9 mouse cellular contexts compared by ENCODE assay signal in genomic region chr13:93143819-93144283, GRCm38 (mm10). TPM values are rescaled to one million over a fixed set of nuclear protein-coding genes. Genes with fewer than 3 reads are reported as not detected.
A peak's percentile ranks its signal among the peaks of the same experiment; 100 is the strongest.
DNase-seq lines count a peak whose midpoint lies in the region; ATAC-seq and TF ChIP-seq lines count a peak whose summit lies in the region.
"Had no signal": no experiment of that assay in that cellular context is flagged by ENCODE, and none has a peak within 500 bp of the region (broad histone marks: within the 10 kb centered on the region; RNA-seq: fewer than 3 reads in every experiment).

No protein-coding gene starts in this region.

- H3K4me1 ChIP-seq in kidney, postnatal 0 days (replicated peaks; ENCODE audit: insufficient read depth, low read length), result 0 out of 2 replicates have a peak, but pooled peaks cover 4% of the 10 kb centered on the region
- H3K4me1 ChIP-seq in cortical plate, adult 2 months (ENCODE audit: control insufficient read depth, insufficient read depth, low read length), result peaks cover 11% of the 10 kb centered on the region
- peaks cover 33% of the 10 kb centered on the region for H3K4me1 ChIP-seq in heart, embryonic 10.5 days
- H3K4me1 ChIP-seq in liver, embryonic 11.5 days (replicated peaks; ENCODE audit: control insufficient read depth, insufficient read depth, low read length), result no peaks in the 10 kb centered on the region; the same call in 1 of the 2 replicates
- H3K4me1 ChIP-seq in stomach, embryonic 14.5 days (ENCODE audit: control insufficient read depth, insufficient read depth, low read length), result 0 out of 2 replicates have a peak, but pooled peaks cover 4% of the 10 kb centered on the region

- no peaks in the 10 kb centered on the region for H3K9me3 ChIP-seq in kidney, postnatal 0 days (replicated peaks; ENCODE audit: low read length)
- no peaks in the 10 kb centered on the region for H3K9me3 ChIP-seq in heart, embryonic 10.5 days
- H3K9me3 ChIP-seq in liver, embryonic 11.5 days (ENCODE audit: control insufficient read depth, low read length), result no peaks in the 10 kb centered on the region
- no peaks in the 10 kb centered on the region for H3K9me3 ChIP-seq in stomach, embryonic 14.5 days (ENCODE audit: control insufficient read depth, low read depth, low read length)

- no peaks in the 10 kb centered on the region for H3K27me3 ChIP-seq in kidney, postnatal 0 days (ENCODE audit: insufficient read depth, low read length)
- H3K27me3 ChIP-seq in heart, embryonic 10.5 days (ENCODE audit: insufficient read depth, poor library complexity, severe bottlenecking), result no peaks in the 10 kb centered on the region
- H3K27me3 ChIP-seq in liver, embryonic 11.5 days (replicated peaks; ENCODE audit: control insufficient read depth, insufficient read depth, low read length), result no peaks in the 10 kb centered on the region
- no peaks in the 10 kb centered on the region for H3K27me3 ChIP-seq in stomach, embryonic 14.5 days (ENCODE audit: control insufficient read depth, insufficient read depth, low read length)
- H3K27me3 ChIP-seq: Patski had no signal

- DNase-seq in kidney, postnatal 0 days (ENCODE audit: low spot score), result peak; percentile 14
- no peak for DNase-seq in kidney, postnatal 14 days
- DNase-seq in heart, embryonic 10.5 days (ENCODE audit: low spot score), result peak; percentile 78
- DNase-seq in liver, embryonic 11.5 days (ENCODE audit: low spot score), result no peak
- DNase-seq in spleen, postnatal 10 days (ENCODE audit: low spot score in 2 of 2), result no peak
- no peak for DNase-seq in natural killer cell, adult 2 months (ENCODE audit: low spot score in 2 of 2)

- WGBS in kidney, postnatal 0 days, result 17% methylated on average over 11 of the region's 11 CpGs
- 18% methylated on average over 11 of the region's 11 CpGs for WGBS in heart, embryonic 10.5 days
- WGBS in liver, embryonic 11.5 days, result 44% methylated on average over 11 of the region's 11 CpGs
- 15% methylated on average over 11 of the region's 11 CpGs for WGBS in stomach, embryonic 14.5 days

- no peak for TF ChIP-seq CTCF in kidney, postnatal 0 days (IDR thresholded peaks at IDR 0.05; ENCODE audit: low read depth)
- no peak for TF ChIP-seq CTCF in cortical plate, adult 2 months (IDR thresholded peaks at IDR 0.05; ENCODE audit: extremely low read depth, insufficient read depth, low read length)

- ATAC-seq in kidney, postnatal 0 days (replicated peaks; ENCODE audit: low FRiP score, low read depth), result peak; percentile 70
- ATAC-seq in liver, embryonic 11.5 days (replicated peaks; ENCODE audit: low FRiP score), result 0 out of 2 replicates have a peak, but pooled peaks have one; percentile 14
- peak; percentile 73 for ATAC-seq in stomach, embryonic 14.5 days (ENCODE audit: insufficient number of reproducible peaks, insufficient read depth, low FRiP score, low read depth)
- ATAC-seq: Patski had no signal

- peak overlapping the region; percentile 52 for H3K9ac ChIP-seq in kidney, postnatal 0 days (ENCODE audit: low read depth, low read length)
- no peak overlapping the region for H3K9ac ChIP-seq in liver, embryonic 11.5 days (ENCODE audit: low read depth, low read length)
- peak overlapping the region; percentile 48; the same call in 1 of the 2 replicates for H3K9ac ChIP-seq in stomach, embryonic 14.5 days (replicated peaks; ENCODE audit: low read depth, low read length)

- no peaks in the 10 kb centered on the region for H3K36me3 ChIP-seq in kidney, postnatal 0 days (ENCODE audit: insufficient read depth, low read length)
- H3K36me3 ChIP-seq in heart, embryonic 10.5 days, result peaks cover 8% of the 10 kb centered on the region
- H3K36me3 ChIP-seq in liver, embryonic 11.5 days (ENCODE audit: control insufficient read depth, insufficient read depth, low read length), result peaks cover 2% of the 10 kb centered on the region; the same call in 1 of the 2 replicates
- peaks cover 8% of the 10 kb centered on the region for H3K36me3 ChIP-seq in stomach, embryonic 14.5 days (ENCODE audit: control insufficient read depth, insufficient read depth, low read length)

- H3K27ac ChIP-seq in kidney, postnatal 0 days, result 0 out of 2 replicates have a peak overlapping the region, but pooled peaks have one; percentile 66
- H3K27ac ChIP-seq in cortical plate, adult 2 months (ENCODE audit: insufficient read depth, low read length), result peak overlapping the region; percentile 12; the same call in 1 of the 2 replicates
- peak overlapping the region; percentile 88 for H3K27ac ChIP-seq in heart, embryonic 10.5 days
- H3K27ac ChIP-seq in liver, embryonic 11.5 days (ENCODE audit: low read depth, low read length), result no peak overlapping the region
- H3K27ac ChIP-seq in stomach, embryonic 14.5 days (ENCODE audit: low read length), result peak overlapping the region; percentile 80; the same call in 1 of the 2 replicates

- peak overlapping the region; percentile 50 for H3K4me3 ChIP-seq in kidney, postnatal 0 days (replicated peaks; ENCODE audit: low read depth, low read length)
- H3K4me3 ChIP-seq in cortical plate, adult 2 months (ENCODE audit: insufficient read depth, low read length), result peak overlapping the region; percentile 30
- peak overlapping the region; percentile 65 for H3K4me3 ChIP-seq in heart, embryonic 10.5 days
- peak overlapping the region; percentile 46 for H3K4me3 ChIP-seq in liver, embryonic 11.5 days (ENCODE audit: low read depth, low read length)
- H3K4me3 ChIP-seq in stomach, embryonic 14.5 days (ENCODE audit: low read depth, low read length), result peak overlapping the region; percentile 50

- TF ChIP-seq POLR2A in cortical plate, adult 2 months (IDR thresholded peaks at IDR 0.05; ENCODE audit: extremely low read depth, insufficient read depth, low read length), result no peak

- H3K4me2 ChIP-seq in kidney, postnatal 0 days (ENCODE audit: low read length), result peak overlapping the region; percentile 97
- peak overlapping the region; percentile 85 for H3K4me2 ChIP-seq in liver, embryonic 11.5 days
- peak overlapping the region; percentile 91 for H3K4me2 ChIP-seq in stomach, embryonic 14.5 days (replicated peaks; ENCODE audit: low read depth, low read length)

RNA-seq across cellular contexts. Expression of gene Cmya5, which starts 0.7 kb away (rescaled TPM):
- 0.03 and 0.07 TPM in 2 replicates for polyA plus RNA-seq in kidney, postnatal 0 days (2015; fragmentation: Nextera tagmentation; extraction: Ambion mirVana)
- 1.3 and 1.5 TPM in 2 replicates for polyA plus RNA-seq in cortical plate, adult 2 months (2012; rRNA removed)
- 1.4 and 2.5 TPM in 2 replicates for polyA plus RNA-seq in heart, embryonic 10.5 days (2016; fragmentation: Nextera tagmentation; extraction: Ambion mirVana)
- polyA plus RNA-seq in liver, embryonic 11.5 days (2014; fragmentation: Nextera tagmentation; extraction: Ambion mirVana), result 0.04 and 0.12 TPM in 2 replicates
- 0.32 and 0.41 TPM in 2 replicates for polyA plus RNA-seq in stomach, embryonic 14.5 days (2014; fragmentation: Nextera tagmentation; extraction: Ambion mirVana)
- polyA plus RNA-seq: Patski had no signal

RNA-seq across cellular contexts. Expression of gene Tent2, which starts 48.3 kb away (rescaled TPM):
- polyA plus RNA-seq in kidney, postnatal 0 days (2015; fragmentation: Nextera tagmentation; extraction: Ambion mirVana), result 46.6 and 48.4 TPM in 2 replicates
- polyA plus RNA-seq in cortical plate, adult 2 months (2012; rRNA removed), result 32.5 and 32.7 TPM in 2 replicates
- polyA plus RNA-seq in heart, embryonic 10.5 days (2016; fragmentation: Nextera tagmentation; extraction: Ambion mirVana), result 51.2 and 60.2 TPM in 2 replicates
- polyA plus RNA-seq in liver, embryonic 11.5 days (2014; fragmentation: Nextera tagmentation; extraction: Ambion mirVana), result 65.8 and 72.2 TPM in 2 replicates
- polyA plus RNA-seq in stomach, embryonic 14.5 days (2014; fragmentation: Nextera tagmentation; extraction: Ambion mirVana), result 74.4 and 78.4 TPM in 2 replicates

Comparison
In these comparisons a context has a peak if more than half of its experiments do, and no peak if none do; other contexts are left out.
1. DNase-seq: peak in kidney, postnatal 0 days (single experiment) and heart, embryonic 10.5 days (single experiment); none in kidney, postnatal 14 days (single experiment), liver, embryonic 11.5 days (single experiment), spleen, postnatal 10 days (0 of 2) and natural killer cell, adult 2 months (0 of 2).
2. ATAC-seq: peak in every context shown above with its lines; median percentile 73 in stomach, embryonic 14.5 days; 70 in kidney, postnatal 0 days; 14 in liver, embryonic 11.5 days.
3. Peak in every context shown above with its lines, with median percentiles within 50 percentile points of each other: H3K4me2 ChIP-seq and H3K4me3 ChIP-seq.